Mouse (Mus musculus) kidney, adult 18-20 months (tissue): ENCODE results near the gene Syn2.

Source experiments
- DNase-seq: peaks from one replicate; pipeline ENCODE4 v3.0.0; 2021

Gene Syn2

GRCm38 (mm10) chr6:115252099-115252873 lies 117.6 kb downstream of the Syn2 start, which contains the start of gene Timp4:
TSS of gene Timp4 (minus strand) at chr6:115252205.
- DNase-seq, result no peak

DNA sequence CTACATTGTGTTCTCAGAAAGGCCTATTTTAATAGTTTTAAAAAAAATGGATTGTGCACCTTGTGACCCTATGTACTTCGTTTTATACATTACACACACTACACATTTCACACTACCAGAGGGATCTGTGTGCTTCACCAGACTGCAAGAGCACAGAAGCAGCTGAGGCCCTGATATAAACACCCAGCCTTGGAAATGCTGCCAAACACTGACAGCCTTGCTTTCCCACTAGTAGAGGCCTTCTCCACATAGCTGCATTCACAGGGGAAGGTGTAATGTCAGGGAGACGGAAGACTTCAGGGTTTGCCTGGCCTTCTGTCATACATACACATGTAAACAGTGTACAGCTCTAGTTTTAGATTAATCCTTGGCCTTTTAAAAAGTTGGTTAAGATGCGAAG lies 120.5 kb downstream of the Syn2 start:
- no peak for DNase-seq

GRCm38 (mm10) chr6:115260507-115260906 lies 125.8 kb downstream of the Syn2 start:
- DNase-seq, result no peak

DNA sequence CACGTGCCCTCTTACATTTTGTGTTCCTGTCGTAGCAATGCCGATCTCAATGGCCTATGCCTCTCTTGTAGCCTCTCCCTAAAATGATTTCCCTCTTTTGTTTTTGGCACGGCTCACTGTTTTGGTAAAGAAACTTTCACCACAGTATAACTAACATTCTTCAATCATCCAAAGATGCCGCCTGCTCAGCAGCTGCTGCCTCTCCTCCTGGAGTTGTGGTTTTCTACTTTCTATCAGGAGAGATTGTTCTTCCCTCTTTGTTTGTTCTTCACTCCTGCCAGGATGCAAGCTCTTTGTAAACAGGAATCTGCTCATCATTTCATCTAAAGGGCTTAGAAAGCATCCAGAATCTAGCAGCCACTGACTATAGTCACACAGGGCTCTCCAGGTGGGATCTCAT lies 132.1 kb downstream of the Syn2 start:
- DNase-seq, result no peak

DNA sequence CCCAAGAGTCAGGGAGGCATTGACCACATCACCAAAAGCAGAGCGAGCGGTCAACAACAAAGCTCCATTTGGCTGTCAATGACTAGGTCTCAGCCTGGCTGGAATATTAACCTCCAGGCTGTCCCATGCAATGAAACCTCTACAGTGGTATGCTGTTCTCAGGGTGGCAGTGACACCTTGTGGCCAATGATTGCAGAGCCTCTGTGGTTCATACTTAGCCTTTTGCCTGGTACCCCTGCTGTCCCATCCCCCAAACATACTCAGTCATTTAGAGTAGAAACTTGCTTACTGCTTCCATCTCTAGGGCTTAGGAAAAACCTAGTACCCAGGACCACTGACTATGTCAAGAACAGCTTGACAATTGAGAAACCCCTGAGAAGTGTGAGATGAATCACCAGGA lies 133.2 kb downstream of the Syn2 start:
- DNase-seq, result peak; percentile 77

DNA sequence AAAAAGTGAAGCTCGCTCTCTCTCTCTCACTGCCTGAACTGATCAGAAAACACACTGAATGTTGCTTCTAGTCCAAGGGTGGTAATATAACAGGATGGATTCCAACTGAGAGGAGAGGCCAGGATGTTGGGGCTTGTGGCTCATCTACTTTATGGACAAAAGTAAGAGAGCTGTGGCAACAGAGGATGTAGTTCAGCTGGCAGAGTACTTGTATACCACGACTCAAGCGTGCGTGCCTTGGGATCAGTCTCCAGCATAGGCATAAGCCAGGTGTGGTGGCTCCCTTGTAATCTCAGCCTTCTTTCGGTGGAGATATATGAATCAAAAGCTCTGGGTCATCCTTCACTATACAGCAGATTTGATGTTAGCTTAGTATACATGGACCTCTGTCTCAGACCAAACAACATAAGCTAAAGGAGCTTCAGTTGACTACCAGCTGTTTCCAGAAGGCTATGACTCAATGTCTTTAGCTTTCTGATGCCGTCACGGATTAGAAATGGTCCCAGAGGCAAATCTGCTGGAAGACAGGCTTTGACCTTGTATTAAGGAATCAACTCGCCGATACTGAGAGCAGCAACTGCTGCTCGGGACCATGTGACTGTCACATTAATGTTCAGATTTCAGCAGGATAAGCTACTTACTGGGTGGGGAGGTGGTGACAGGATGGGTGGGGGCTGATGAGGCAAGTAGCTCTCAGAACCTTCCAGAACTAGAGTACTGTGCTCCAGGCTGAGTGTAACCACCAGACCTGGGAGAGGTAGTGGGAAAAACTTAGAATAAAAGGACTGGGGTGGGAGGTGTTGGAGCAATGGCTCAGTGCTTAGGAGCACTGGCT lies 134.1 kb downstream of the Syn2 start:
- no peak for DNase-seq

- no peak for DNase-seq
Observed at GRCm38 (mm10) chr6:115269561-115269960, 134.9 kb downstream of the Syn2 start.

DNA sequence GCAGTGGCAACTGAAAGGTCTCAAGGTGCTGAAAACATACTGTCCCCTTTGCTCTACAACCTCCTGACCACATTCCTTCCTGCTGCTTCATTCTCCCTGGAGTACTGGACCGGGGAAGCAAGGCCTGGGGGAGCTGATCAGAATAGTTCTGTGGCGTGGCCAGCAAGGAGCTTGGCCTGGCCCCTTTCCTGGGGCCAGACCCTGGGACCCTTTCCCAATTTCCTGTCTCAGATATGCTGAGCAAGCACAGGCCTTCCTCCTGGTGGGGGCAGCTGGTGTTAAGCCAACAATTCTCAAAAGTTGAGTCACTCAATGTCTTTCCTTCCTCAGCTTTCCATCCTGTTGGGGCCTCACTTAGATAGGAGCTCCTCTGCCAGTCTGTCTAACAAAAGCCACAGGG lies 135.4 kb downstream of the Syn2 start:
- DNase-seq, result no peak

GRCm38 (mm10) chr6:115271326-115271725 lies 136.6 kb downstream of the Syn2 start:
- no peak for DNase-seq

GRCm38 (mm10) chr6:115271866-115272271 lies 137.2 kb downstream of the Syn2 start:
- peak; percentile 55 for DNase-seq

DNA sequence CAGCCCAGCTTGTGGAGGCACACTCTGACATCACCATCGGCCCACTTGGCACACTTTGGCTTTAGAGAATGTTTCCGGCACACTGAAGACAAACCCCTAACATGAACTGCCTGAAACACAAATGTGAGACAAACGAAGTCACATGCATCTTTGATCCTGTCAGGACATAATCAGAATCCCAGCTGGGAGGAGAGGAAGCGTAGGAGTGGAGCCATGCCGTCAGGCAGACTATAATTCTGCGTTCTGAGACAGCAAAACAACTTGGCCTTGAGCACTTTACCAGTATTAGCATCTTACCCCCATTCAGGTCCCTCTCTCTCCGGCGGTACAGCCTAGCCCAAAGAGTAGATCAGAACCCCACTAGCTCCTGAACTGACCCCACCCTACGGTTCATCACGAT lies 138.6 kb downstream of the Syn2 start:
- no peak for DNase-seq

- DNase-seq, result no peak
Observed at GRCm38 (mm10) chr6:115274705-115275104, 140.0 kb downstream of the Syn2 start.

DNA sequence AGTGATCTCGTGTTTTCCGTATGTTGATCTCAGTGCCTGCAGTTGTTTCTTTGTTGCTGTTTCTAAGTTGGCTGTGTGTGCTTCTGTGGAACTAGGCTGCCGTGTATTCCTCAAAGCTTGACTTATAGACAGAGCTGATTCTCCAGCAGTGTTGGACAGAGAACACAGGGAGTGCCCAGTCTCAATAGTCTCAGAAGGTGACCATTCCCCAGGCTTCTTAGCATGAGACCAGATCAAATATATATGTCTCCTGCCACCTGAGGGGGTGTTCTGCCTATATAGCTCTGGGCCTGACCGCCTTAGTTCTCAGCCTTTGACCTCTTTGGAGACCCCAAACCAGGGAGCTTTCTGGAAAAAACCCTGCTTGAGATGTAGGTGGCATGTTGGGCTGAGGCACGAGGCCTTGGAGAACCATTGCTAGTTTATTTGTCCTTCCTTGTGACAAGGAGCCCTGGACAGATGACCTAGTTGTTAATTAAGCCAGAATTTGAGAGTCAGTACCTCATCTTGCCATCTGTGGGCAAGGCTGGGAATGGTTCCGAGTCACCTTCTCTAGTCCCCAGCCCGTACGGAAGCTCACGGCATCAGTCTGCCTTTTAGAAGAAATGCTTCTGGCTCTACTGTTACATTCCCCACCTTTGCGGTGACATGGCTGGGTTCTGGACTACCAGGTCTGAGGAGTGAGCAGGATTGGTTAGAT lies 140.6 kb downstream of the Syn2 start:
- DNase-seq, result no peak

DNA sequence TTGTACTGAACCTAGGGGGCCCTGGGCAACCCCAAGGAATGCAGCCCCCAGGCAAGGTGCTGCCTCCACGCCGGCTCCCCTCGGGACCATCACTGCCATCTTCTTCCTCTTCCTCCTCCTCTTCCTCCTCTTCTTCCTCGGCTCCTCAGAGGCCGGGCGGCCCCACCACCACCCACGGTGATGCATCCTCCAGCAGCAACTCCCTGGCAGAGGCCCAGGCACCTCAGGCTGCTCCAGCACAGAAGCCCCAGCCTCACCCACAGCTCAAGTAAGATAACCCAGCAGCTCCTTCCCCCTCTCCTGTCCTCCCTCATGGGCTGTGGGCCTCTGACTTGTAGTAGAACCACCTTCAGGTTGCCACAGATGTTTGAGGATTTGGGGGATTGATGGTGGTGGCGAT lies 143.4 kb downstream of the Syn2 start:
- no peak for DNase-seq

DNA sequence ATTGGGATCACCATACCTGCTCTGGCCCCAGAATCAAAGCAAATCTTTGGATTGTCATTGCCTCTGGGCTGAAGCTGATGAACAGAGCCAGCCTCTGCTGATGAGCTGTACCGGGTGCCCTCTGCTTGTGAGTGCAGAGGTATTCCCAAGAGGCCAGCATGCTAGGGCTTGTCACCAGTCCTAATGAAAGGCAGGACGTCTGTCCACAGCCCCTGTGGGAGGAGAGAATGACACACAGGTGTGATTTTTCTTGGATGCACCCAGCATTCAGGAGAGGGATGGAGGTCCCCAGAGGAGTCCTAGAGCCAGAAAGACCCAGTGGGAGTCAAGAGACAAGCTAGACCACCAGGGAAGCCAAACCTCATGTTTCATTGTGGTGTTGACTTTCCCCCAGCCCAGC lies 144.9 kb downstream of the Syn2 start:
- DNase-seq, result no peak

DNA sequence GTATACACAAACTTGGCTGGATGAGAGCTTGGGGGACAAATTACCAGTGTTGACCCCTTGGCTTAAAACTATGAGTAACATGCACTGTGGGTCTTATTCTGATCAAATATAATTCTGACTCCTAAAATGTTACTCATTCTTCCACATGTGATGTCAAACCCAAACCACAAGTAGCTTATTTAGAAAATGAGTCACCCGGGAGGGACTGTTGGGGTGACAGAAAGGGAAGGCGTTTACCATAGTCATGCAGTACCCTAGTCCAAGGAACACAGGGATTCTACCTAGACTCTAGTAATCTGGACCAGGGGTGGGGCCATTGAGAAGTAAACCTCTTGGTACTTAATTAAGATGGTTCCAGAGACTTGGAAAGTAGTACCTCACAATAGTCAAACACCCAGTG lies 149.5 kb downstream of the Syn2 start:
- DNase-seq, result no peak

DNA sequence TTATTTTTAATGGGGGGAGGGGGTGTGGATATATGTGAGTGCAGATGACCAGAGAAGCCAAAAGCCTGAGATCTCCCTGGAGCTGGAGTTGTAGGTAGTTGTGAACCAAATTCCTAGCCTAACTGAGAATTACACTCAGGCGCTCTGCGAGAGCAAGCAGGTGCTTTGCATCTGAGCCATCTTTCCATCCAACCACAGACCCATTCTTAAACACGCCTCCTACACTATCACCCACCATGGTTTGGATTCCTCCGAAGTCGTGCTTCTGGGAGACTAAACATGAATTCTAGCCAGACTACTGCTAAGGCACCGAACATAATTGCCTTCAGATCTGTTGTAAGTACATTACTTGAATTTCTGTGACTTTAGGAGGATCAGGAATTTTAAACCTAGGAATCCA lies 151.7 kb downstream of the Syn2 start:
- DNase-seq, result no peak

- no peak for DNase-seq
Observed at GRCm38 (mm10) chr6:115288223-115288622, 153.5 kb downstream of the Syn2 start.

GRCm38 (mm10) chr6:115290561-115290960 lies 155.9 kb downstream of the Syn2 start:
- DNase-seq, result no peak

DNA sequence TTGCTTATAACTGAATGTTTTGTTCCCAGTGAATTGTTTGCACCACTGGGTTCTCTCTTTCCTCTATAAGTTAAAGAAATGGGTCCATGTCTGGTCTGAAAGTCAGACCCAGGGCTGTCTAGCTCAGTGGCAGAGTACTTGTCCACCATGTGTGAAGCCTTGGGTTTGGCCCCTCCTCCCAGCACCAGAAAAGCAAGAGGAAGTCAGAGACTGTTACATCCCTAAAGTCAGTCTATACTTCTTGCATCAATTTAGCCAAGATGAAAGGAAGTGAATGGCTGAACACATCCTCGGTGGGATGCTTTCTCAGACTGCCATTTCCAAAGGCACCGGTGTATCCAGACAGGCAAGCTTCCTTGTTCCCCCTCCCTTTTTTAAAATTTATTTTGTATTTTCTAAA lies 156.4 kb downstream of the Syn2 start:
- no peak for DNase-seq

GRCm38 (mm10) chr6:115291823-115292222 lies 157.1 kb downstream of the Syn2 start:
- no peak for DNase-seq

GRCm38 (mm10) chr6:115292621-115293020 lies 157.9 kb downstream of the Syn2 start:
- DNase-seq, result no peak

DNA sequence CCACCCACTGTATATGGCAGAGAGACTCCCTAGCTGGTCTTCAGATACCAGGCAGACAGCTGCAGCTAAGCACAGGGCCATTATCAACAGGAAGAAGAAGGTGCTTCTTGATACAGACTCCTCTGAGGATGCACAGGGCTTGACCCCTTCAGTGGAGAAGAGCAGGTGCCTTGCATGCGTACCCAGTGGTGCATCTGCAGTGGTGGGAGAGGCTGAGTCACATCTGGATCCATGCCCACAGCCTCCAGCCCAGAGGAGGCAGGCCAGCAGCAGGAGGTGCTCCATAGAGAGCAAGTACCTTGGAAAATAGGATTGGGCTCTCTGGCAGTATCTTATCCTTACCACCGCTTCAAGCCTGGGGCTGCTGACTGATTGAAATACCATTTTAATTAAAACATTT lies 159.2 kb downstream of the Syn2 start:
- DNase-seq, result no peak

- no peak for DNase-seq
Observed at GRCm38 (mm10) chr6:115307134-115307533, 172.4 kb downstream of the Syn2 start.
